Mouse (Mus musculus): ENCODE data around the gene Slco4a1. TPM values are rescaled to one million over a fixed set of nuclear protein-coding genes. Genes with fewer than 3 reads are reported as not detected.

The Slco4a1 gene
- polyA plus RNA-seq, 1 experiment from 2014 or later = 1.7 TPM

- Histone ChIP-seq H3K4me2 (no peak overlapping the region), H3K9ac (no peak overlapping the region), H3K27me3 (replicated peaks) (0 out of 2 replicates have a peak, but pooled peaks cover 5% of the 10 kb centered on the region), H3K4me3 (no peak overlapping the region), H3K4me1 (peaks cover 36% of the 10 kb centered on the region), H3K36me3 (replicated peaks) (no peaks in the 10 kb centered on the region), H3K27ac (0 out of 2 replicates have a peak overlapping the region, but pooled peaks have one; percentile 42), H3K9me3 (no peaks in the 10 kb centered on the region)
- 15% methylated on average over 3 of the region's 3 CpGs for WGBS
- no peak for ATAC-seq (replicated peaks)
These were observed 29.3 kb downstream of the Slco4a1 start for GRCm38 (mm10) chr2:180485306-180485705.

- Histone ChIP-seq H3K36me3 (replicated peaks) (no peaks in the 10 kb centered on the region), H3K4me2 (peak overlapping the region; percentile 41), H3K4me3 (peak overlapping the region; percentile 4; the same call in 1 of the 2 replicates), H3K27ac (peak overlapping the region; percentile 53), H3K4me1 (peaks cover 22% of the 10 kb centered on the region), H3K27me3 (replicated peaks) (no peaks in the 10 kb centered on the region; the same call in 1 of the 2 replicates), H3K9me3 (no peaks in the 10 kb centered on the region), H3K9ac (no peak overlapping the region; the same call in 1 of the 2 replicates)
- WGBS = 2% methylated on average over 17 of the region's 17 CpGs
- peak; percentile 53 for ATAC-seq (replicated peaks)
These were observed 32.2 kb downstream of the Slco4a1 start for GRCm38 (mm10) chr2:180488210-180488751.

- Histone ChIP-seq H3K4me1 (peaks cover 19% of the 10 kb centered on the region), H3K36me3 (replicated peaks) (no peaks in the 10 kb centered on the region), H3K9me3 (no peaks in the 10 kb centered on the region), H3K4me2 (no peak overlapping the region), H3K9ac (no peak overlapping the region), H3K4me3 (no peak overlapping the region), H3K27me3 (replicated peaks) (peaks cover 24% of the 10 kb centered on the region), H3K27ac (no peak overlapping the region)
- 78% methylated on average over 8 of the region's 8 CpGs for WGBS
- ATAC-seq (replicated peaks) = no peak
These were observed 39.9 kb downstream of the Slco4a1 start for GRCm38 (mm10) chr2:180495906-180496305.

- peak within 1 kb of the TSS; percentile 85 for H3K4me2 ChIP-seq
- peak within 1 kb of the TSS; percentile 51 for H3K9ac ChIP-seq
- WGBS = under 1% methylated on average over 30 of the region's 30 CpGs
- H3K27me3 ChIP-seq (replicated peaks) = peaks cover 50% of the 10 kb centered on the region
- peaks cover 25% of the 10 kb centered on the region for H3K4me1 ChIP-seq
- peak; percentile 73 for ATAC-seq (replicated peaks)
- H3K27ac ChIP-seq = no peak within 1 kb of the TSS
- peak within 1 kb of the TSS; percentile 35 for H3K4me3 ChIP-seq
- no peaks in the 10 kb centered on the region for H3K36me3 ChIP-seq (replicated peaks)
- H3K9me3 ChIP-seq = no peaks in the 10 kb centered on the region
These were observed 43.7 kb downstream of the Slco4a1 start, which contains the start of gene Ntsr1 for GRCm38 (mm10) chr2:180499741-180500140. Ntsr1 (plus strand) TSS chr2:180499976.

GRCm38 (mm10) chr2:180500726-180501125, 44.7 kb downstream of the Slco4a1 start:
- H3K4me1 ChIP-seq = peaks cover 25% of the 10 kb centered on the region
- H3K36me3 ChIP-seq (replicated peaks) = no peaks in the 10 kb centered on the region
- peak overlapping the region; percentile 85 for H3K4me2 ChIP-seq
- no peak overlapping the region for H3K9ac ChIP-seq
- peak overlapping the region; percentile 35 for H3K4me3 ChIP-seq
- 42% methylated on average over 13 of the region's 13 CpGs for WGBS
- H3K27me3 ChIP-seq (replicated peaks) = peaks cover 58% of the 10 kb centered on the region
- peak; percentile 25; the same call in 1 of the 2 replicates for ATAC-seq (replicated peaks)
- no peak overlapping the region for H3K27ac ChIP-seq
- no peaks in the 10 kb centered on the region for H3K9me3 ChIP-seq

GRCm38 (mm10) chr2:180501217-180501967, 45.3 kb downstream of the Slco4a1 start:
- Histone ChIP-seq H3K4me3 (no peak overlapping the region), H3K9me3 (no peaks in the 10 kb centered on the region), H3K9ac (no peak overlapping the region), H3K27ac (no peak overlapping the region), H3K4me2 (no peak overlapping the region; the same call in 1 of the 2 replicates), H3K27me3 (replicated peaks) (peaks cover 64% of the 10 kb centered on the region), H3K36me3 (replicated peaks) (no peaks in the 10 kb centered on the region), H3K4me1 (peaks cover 25% of the 10 kb centered on the region)
- 38% methylated on average over 9 of the region's 9 CpGs for WGBS
- ATAC-seq (replicated peaks) = no peak

- ATAC-seq (replicated peaks) = no peak
These were observed 50.2 kb downstream of the Slco4a1 start for GRCm38 (mm10) chr2:180506281-180506680.

GRCm38 (mm10) chr2:180508455-180509115, 52.5 kb downstream of the Slco4a1 start:
- 33% methylated on average over 12 of the region's 14 CpGs for WGBS
- no peak overlapping the region for H3K9ac ChIP-seq
- no peaks in the 10 kb centered on the region for H3K36me3 ChIP-seq (replicated peaks)
- no peak overlapping the region for H3K27ac ChIP-seq
- peaks cover 19% of the 10 kb centered on the region for H3K4me1 ChIP-seq
- no peak for ATAC-seq (replicated peaks)
- no peak overlapping the region for H3K4me2 ChIP-seq
- H3K9me3 ChIP-seq = no peaks in the 10 kb centered on the region
- H3K27me3 ChIP-seq (replicated peaks) = peaks cover 35% of the 10 kb centered on the region
- no peak overlapping the region for H3K4me3 ChIP-seq

More at GRCm38 (mm10) chr2:180506281-180506680, 50.2 kb downstream of the Slco4a1 start:
- Histone ChIP-seq H3K9me3 (no peaks in the 10 kb centered on the region), H3K27me3 (replicated peaks) (peaks cover 48% of the 10 kb centered on the region), H3K36me3 (replicated peaks) (no peaks in the 10 kb centered on the region), H3K4me2 (no peak overlapping the region), H3K27ac (no peak overlapping the region), H3K4me1 (peaks cover 15% of the 10 kb centered on the region), H3K4me3 (no peak overlapping the region), H3K9ac (no peak overlapping the region)
- 41% methylated on average over 5 of the region's 5 CpGs for WGBS

GRCm38 (mm10) chr2:180510867-180511266, 54.8 kb downstream of the Slco4a1 start:
- no peaks in the 10 kb centered on the region for H3K36me3 ChIP-seq (replicated peaks)

GRCm38 (mm10) chr2:180511875-180512661, 56.0 kb downstream of the Slco4a1 start:
- Histone ChIP-seq H3K9ac (no peak overlapping the region), H3K4me1 (peaks cover 19% of the 10 kb centered on the region), H3K4me3 (no peak overlapping the region), H3K36me3 (replicated peaks) (no peaks in the 10 kb centered on the region), H3K27ac (no peak overlapping the region), H3K4me2 (no peak overlapping the region), H3K27me3 (replicated peaks) (peaks cover 21% of the 10 kb centered on the region), H3K9me3 (no peaks in the 10 kb centered on the region)
- 72% methylated on average over 13 of the region's 13 CpGs for WGBS
- no peak for ATAC-seq (replicated peaks)

More at GRCm38 (mm10) chr2:180510867-180511266, 54.8 kb downstream of the Slco4a1 start:
- peaks cover 19% of the 10 kb centered on the region for H3K4me1 ChIP-seq
- H3K9ac ChIP-seq = no peak overlapping the region
- H3K4me2 ChIP-seq = no peak overlapping the region
- H3K27me3 ChIP-seq (replicated peaks) = peaks cover 28% of the 10 kb centered on the region
- WGBS = 88% methylated on average over 5 of the region's 5 CpGs
- H3K4me3 ChIP-seq = no peak overlapping the region
- H3K9me3 ChIP-seq = no peaks in the 10 kb centered on the region
- H3K27ac ChIP-seq = no peak overlapping the region
- ATAC-seq (replicated peaks) = no peak

GRCm38 (mm10) chr2:180513019-180513418, 57.0 kb downstream of the Slco4a1 start:
- Histone ChIP-seq H3K36me3 (replicated peaks) (no peaks in the 10 kb centered on the region), H3K27ac (no peak overlapping the region)
- 58% methylated on average over 3 of the region's 3 CpGs for WGBS

More at GRCm38 (mm10) chr2:180513019-180513418, 57.0 kb downstream of the Slco4a1 start:
- no peak for ATAC-seq (replicated peaks)
- Histone ChIP-seq H3K4me3 (no peak overlapping the region), H3K4me2 (no peak overlapping the region), H3K4me1 (peaks cover 19% of the 10 kb centered on the region), H3K9me3 (no peaks in the 10 kb centered on the region), H3K27me3 (replicated peaks) (peaks cover 18% of the 10 kb centered on the region), H3K9ac (no peak overlapping the region)

Data from midbrain, embryonic 15.5 days (tissue).